Mouse (Mus musculus): ENCODE measurements around the gene Lamb3.

Gene Lamb3

GRCm38 (mm10) chr1:193337787-193338310, 130.3 kb downstream of the Lamb3 start:
- no peak for DNase-seq (ENCODE audit: low read depth, low spot score)

- DNase-seq (ENCODE audit: low read depth, low spot score): peak; percentile 92
These were observed 131.0 kb downstream of the Lamb3 start for GRCm38 (mm10) chr1:193338363-193338995.

GRCm38 (mm10) chr1:193342198-193342946, 134.9 kb downstream of the Lamb3 start:
- peak; percentile 37 for DNase-seq (ENCODE audit: low read depth, low spot score)

GRCm38 (mm10) chr1:193343853-193344252, 136.4 kb downstream of the Lamb3 start:
- peak; percentile 93 for DNase-seq (ENCODE audit: low read depth, low spot score)

- peak; percentile 46 for DNase-seq (ENCODE audit: low read depth, low spot score)
These were observed 137.5 kb downstream of the Lamb3 start for GRCm38 (mm10) chr1:193344976-193345375.

GRCm38 (mm10) chr1:193346908-193347307, 139.4 kb downstream of the Lamb3 start:
- DNase-seq (ENCODE audit: low read depth, low spot score): no peak

GRCm38 (mm10) chr1:193348261-193348962, 140.9 kb downstream of the Lamb3 start:
- peak; percentile 86 for DNase-seq (ENCODE audit: low read depth, low spot score)

- DNase-seq (ENCODE audit: low read depth, low spot score): no peak
These were observed 142.4 kb downstream of the Lamb3 start for GRCm38 (mm10) chr1:193349702-193350545.

- peak; percentile 92 for DNase-seq (ENCODE audit: low read depth, low spot score)
These were observed 143.0 kb downstream of the Lamb3 start for GRCm38 (mm10) chr1:193350546-193350801.

GRCm38 (mm10) chr1:193351583-193351982, 144.1 kb downstream of the Lamb3 start:
- DNase-seq (ENCODE audit: low read depth, low spot score): peak; percentile 91

GRCm38 (mm10) chr1:193359199-193359598, 151.7 kb downstream of the Lamb3 start:
- no peak for DNase-seq (ENCODE audit: low read depth, low spot score)

- peak; percentile 75 for DNase-seq (ENCODE audit: low read depth, low spot score)
These were observed 153.7 kb downstream of the Lamb3 start for GRCm38 (mm10) chr1:193361181-193361580.

GRCm38 (mm10) chr1:193362078-193362477, 154.6 kb downstream of the Lamb3 start:
- DNase-seq (ENCODE audit: low read depth, low spot score): peak; percentile 68

GRCm38 (mm10) chr1:193363801-193364231, 156.3 kb downstream of the Lamb3 start:
- DNase-seq (ENCODE audit: low read depth, low spot score): peak; percentile 87

- DNase-seq (ENCODE audit: low read depth, low spot score): peak; percentile 84
These were observed 160.6 kb downstream of the Lamb3 start for GRCm38 (mm10) chr1:193368055-193368454.

GRCm38 (mm10) chr1:193369091-193369490, 161.6 kb downstream of the Lamb3 start:
- DNase-seq (ENCODE audit: low read depth, low spot score): no peak

GRCm38 (mm10) chr1:193370096-193370495, 162.6 kb downstream of the Lamb3 start, which contains the start of gene Camk1g:
Camk1g (minus strand) TSS chr1:193370298.
- DNase-seq (ENCODE audit: low read depth, low spot score): peak; percentile 89

- DNase-seq (ENCODE audit: low read depth, low spot score): no peak
These were observed 166.5 kb downstream of the Lamb3 start for GRCm38 (mm10) chr1:193373906-193374413.

- DNase-seq (ENCODE audit: low read depth, low spot score): peak; percentile 73
These were observed 169.1 kb downstream of the Lamb3 start for GRCm38 (mm10) chr1:193376478-193377134.

- no peak for DNase-seq (ENCODE audit: low read depth, low spot score)
These were observed 172.1 kb downstream of the Lamb3 start for GRCm38 (mm10) chr1:193379634-193380033.

GRCm38 (mm10) chr1:193380877-193381276, 173.4 kb downstream of the Lamb3 start:
- peak; percentile 55 for DNase-seq (ENCODE audit: low read depth, low spot score)

Data from brain, adult 2 months (tissue).